Mouse (Mus musculus) frontal cortex, postnatal 36 days (tissue): ENCODE measurements at regions not wholly inside any gene's neighbourhood (a gene's known extent, or its start where the extent isn't known, plus 50 kb on each side); places are given as distances from the start of the nearest gene placed in this dataset.
A peak's percentile ranks its signal among the peaks of the same experiment; 100 is the strongest.

ENCODE experiments used
- DNase-seq, 2 experiments: peaks; one replicate each; pipeline ENCODE4 v3.0.0; 2022; ENCODE audit warnings: low spot score in 2 of 2

GRCm38 (mm10) chr13:37503898-37504297 is 158.9 kb downstream of the Ly86 start:
- no peak for DNase-seq

DNA sequence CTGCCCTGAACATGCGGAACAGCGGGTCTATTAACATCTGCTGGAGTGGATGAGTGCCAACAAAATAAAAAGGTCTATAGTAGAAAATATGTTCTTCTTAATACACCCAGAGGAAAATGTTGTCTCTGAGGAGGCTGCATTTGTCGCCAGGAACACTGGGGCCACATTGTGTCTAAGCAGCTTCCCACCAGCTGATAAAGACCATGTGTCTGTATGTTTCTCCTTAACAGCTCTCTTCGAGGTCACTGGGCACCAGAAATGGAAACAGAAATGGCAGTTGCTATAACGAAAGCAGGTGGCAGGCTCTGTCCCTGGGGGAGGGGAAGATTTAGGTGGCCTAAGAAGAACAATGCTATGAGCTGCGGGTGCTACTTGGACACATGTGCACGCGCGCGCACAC is 159.4 kb downstream of the Ly86 start:
- no peak for DNase-seq

GRCm38 (mm10) chr13:37505617-37506016 is 160.6 kb downstream of the Ly86 start:
- DNase-seq = no peak

- no peak for DNase-seq
These were observed 161.0 kb downstream of the Ly86 start for GRCm38 (mm10) chr13:37506046-37506445.

GRCm38 (mm10) chr13:37506701-37507100 is 161.7 kb downstream of the Ly86 start:
- DNase-seq = no peak

DNA sequence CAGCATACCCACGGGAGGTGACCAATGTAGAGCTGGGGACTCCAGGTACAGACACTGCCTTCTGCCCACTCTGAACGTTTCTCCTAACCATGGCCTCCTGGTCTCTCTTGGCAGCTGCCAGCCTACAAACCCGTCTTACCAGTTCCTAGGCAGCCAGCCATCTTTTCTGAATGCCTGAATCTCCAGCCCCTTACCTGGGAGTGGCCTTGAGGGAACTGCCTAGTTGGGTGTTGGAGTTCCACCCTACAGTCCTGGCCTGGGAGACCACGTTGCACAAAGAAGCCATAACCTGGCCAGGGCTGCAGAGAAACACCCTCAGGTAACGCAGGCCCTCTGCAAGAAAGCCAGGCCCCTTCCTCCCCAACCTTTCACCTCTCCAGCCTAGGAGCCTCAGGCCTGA is 162.1 kb downstream of the Ly86 start:
- no peak for DNase-seq

DNA sequence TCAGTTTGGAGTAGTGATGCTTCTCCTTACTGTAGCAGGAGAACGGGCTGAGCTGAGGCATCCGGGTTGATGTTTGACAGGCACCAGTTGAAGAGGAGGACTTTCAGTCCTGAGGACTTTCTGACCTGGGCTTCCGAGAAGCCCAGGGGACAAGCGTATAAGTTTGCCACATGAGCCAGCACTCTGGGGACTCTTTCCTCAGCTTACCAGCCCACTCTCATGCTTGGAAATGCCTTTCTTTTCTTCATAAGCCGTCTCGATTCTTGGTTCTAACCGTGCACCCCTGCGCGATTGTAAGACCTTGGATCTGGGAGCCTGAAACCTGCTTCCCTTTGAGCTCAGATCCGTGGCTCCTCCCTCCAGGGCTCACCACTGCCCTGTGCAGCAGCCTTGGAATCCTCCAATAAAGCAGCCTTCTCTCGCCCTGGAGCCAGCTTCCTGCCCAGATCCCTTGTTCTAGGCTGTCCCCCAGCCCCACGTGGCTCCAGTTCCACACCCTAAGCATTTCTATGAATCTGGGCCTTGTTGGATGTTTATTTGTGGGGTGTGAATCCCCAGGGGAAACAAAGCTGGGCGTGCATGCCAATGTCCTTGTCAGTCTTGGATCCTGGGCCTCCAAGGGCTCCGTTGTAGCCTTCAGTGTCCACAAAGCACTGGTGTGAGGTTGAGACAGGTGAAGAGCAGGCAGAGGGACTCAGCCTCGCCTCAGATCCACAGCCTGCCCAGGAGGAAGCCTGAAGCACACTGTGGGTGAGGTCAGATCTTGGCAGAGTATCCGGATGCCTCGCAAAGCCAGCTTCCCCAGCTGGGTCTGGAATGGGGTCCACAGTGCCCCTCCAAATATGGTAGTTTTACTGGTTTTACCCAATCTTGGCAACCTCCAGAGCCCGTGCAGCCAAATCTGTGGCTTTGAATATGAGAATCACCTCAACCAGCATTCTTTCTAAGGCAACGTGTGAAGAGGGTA is 163.7 kb downstream of the Ly86 start:
- DNase-seq = no peak

DNA sequence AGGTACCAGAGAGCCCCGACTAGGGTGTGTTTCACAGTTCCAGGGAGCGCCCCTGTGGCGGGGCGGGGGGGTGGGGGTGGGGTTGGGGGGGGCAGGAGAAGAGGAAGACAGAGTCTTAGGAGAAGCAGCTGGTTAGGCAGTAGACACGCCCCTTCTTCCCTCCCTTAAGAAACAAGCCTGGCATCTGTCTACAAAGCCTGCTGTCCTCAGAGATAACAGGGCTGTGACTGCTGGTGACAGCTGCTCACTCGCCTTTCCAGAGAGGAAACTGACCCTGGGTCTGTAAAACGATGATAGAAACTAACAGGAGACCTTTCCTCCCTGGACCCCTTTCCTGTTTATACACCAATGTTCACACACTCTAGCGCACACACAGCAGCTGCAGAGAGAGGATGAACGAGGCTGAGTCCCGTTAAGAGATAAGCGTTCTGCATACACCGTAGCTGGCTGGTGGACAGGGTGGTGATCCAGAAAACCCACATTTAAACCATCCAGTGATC is 164.4 kb downstream of the Ly86 start:
- no peak for DNase-seq

GRCm38 (mm10) chr13:37510511-37510910 is 165.5 kb downstream of the Ly86 start:
- no peak for DNase-seq

- DNase-seq = no peak
These were observed 166.0 kb downstream of the Ly86 start for GRCm38 (mm10) chr13:37511006-37511405.

GRCm38 (mm10) chr13:37511406-37511805 is 166.4 kb downstream of the Ly86 start:
- DNase-seq = no peak

GRCm38 (mm10) chr13:37512781-37513180 is 167.8 kb downstream of the Ly86 start:
- DNase-seq = no peak

DNA sequence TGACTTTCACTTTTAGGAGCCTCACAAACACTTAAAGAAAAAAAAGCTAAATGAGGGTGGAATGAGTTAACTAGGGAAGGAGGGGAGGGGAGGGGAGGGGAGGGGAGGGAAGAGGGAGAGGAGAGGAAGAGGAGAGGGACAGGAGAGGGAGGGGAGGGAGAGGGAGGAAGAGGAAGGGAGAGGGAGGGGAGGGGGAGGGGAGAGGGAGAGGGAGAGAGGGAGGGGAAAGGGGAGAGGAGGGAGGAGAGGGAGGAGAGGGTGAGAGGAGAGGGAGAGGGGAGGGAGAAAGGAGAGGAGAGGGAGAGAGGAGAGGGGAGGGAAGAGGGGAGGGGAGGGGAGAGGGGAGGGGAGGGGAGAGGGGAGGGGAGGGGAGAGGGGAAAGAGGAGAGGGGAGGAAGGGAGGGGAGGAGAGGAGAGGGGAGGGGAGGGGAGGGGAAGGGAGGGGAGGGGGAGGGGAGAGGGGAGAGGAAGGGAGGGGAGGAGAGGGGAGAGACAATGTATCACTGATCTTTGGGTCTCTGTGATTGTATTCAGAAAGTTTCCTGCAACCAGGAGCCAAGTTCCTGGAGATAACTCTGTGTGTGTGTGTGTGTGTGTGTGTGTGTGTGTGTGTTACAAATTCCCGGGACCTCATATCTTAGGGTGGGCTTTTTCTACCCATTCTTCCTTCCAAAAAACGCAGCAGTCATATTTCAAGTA is 168.3 kb downstream of the Ly86 start:
- DNase-seq = no peak

GRCm38 (mm10) chr13:37513905-37514607 is 169.0 kb downstream of the Ly86 start:
- DNase-seq = peak; percentile 21 to 34

DNA sequence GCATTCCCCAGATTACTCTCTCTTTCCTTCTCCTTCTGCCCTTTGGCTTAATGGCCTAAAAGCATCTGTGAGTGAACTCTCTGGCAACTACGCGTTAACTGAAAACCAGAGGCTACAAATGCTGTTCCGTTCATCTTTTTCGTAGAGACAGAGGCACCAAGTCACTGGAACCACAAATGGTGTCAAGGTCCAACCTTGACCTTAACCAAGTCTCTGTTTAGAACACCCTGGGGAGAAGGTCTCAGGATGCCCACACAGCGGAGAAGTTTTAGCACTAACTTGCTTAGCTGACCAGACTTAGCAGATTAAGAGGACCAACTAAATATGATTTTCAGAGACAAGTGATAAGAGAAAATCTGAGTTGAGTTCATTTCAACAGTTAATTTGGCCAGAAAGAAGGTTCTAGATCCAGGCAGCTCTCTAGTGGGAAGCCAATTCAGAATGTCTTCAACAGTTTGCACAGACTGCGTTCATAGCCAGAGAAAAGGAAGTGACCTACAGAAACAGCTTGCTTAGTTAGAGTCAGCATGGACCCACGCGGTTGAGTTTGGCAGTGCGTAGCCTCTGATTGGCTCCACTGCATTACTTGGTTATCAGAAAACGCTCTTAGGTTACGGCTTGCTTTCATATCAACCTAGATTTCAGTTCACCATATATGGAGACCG is 169.8 kb downstream of the Ly86 start:
- no peak for DNase-seq

DNA sequence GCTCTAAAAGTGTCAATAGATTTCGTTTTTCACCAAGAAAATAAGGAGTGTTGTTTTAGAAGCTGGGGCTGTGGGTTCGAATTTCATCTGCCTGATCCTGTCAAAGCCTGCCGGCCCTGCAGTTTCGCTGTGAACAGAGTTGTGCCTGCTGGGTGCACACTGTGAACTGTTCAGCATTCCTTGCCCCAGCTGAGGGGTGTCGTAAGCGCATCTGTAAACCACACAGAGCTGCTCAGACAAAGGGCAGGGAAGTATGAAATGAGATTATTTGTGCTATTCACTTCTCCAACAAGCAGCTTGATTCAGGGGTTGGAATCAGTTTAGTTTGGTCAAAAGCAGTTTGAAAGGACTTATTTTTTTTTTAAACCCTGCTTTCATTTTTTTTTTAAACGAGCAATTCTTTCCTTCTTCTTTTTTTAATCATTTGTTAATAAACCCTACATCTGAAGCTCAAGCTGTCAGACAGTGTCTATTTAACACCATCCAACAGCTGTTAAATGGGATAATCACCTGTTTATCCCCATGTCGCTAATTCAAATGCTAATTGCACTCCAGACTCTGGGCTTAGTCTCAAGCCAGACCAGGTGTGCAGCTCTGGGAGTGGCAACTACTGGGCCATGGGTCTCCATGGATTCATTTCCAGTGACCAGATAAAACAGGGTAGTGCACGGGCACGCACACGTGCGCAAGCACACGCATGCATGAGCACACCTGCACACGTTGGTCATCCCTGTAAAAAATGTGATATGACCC is 172.2 kb downstream of the Ly86 start:
- DNase-seq = no peak

- DNase-seq = no peak
These were observed 174.9 kb downstream of the Ly86 start for GRCm38 (mm10) chr13:37519948-37520347.

DNA sequence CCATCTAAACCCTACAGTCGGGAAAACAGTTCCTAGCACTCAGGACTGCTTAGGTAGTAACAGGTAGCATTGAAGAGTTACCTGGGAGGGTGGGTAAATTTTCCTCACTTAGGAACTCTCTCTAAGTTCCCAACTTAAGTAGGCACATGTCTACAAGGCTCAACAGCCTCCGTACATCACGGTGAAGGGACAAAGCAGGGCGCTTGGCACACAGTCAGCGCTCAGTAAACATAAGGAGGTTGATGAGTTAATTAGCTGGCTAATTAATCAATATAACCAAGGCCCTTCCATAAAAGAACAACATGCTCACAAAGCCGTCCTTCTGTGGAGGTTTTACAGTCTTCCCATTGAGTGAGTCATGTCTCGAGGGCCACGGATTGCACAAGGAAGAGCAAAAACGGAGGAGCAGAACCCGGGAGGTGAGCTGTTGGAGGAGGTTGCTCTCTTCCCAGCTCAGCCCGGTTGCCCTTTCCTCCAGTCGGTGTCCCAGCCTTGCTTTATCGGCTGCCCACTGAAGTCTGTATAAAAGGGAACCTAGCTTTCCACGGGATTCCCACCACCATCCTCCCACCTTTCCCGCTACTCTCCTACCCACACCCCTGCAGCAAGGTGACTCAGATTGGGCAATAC is 180.2 kb downstream of the Ly86 start:
- DNase-seq = no peak

- DNase-seq = no peak
These were observed 181.1 kb downstream of the Ly86 start for GRCm38 (mm10) chr13:37526102-37526501.

DNA sequence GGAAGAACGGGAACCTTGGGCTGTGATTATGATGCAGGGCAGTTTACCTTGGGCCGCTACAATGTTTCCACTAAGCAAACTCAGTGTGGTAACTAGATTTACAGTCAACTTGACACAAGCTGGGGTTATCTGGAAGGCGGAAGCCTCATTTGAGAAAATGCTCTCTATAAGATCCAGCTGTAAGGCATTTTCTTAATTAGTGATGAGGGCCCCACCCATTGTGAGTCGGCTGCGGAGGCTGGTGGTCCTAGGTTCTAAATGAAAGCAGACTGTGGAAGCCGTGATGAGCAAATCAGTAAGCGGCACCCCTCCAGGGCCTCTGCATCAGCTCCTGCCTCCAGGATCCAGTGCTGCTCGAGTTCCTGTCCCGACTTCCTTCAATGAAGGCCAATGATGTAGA is 183.4 kb downstream of the Ly86 start:
- no peak for DNase-seq
